Mouse (Mus musculus): ENCODE data around the gene Rffl.

DNA sequence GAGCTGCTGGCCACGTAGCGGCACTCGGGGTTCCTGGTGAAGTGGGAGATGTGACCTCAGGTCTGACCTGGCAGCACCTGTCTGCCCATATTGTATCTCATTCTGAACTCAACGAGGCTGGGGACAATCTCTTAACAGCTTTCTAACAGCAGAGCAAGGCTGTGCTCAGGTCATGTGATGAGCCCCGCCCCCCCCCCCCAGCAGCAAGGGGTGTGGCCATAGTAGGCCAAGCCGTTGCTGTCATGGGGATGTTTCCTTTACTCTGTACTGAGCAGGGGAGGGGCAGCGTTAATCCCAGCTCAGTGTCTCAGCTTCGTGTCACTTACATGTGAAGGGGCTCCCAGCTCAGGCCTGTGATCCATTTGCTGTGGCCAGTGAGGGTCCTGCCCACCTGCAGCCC lies 33.9 kb upstream of the Rffl start:
- TF ChIP-seq CTCF (conservative IDR thresholded peaks at IDR 0.05; ENCODE audit: insufficient read depth, insufficient read length, low read depth, low read length) (no peak), POLR2A (IDR thresholded peaks at IDR 0.05; ENCODE audit: low read depth, low read length) (no peak)

All from kidney, adult 2 months (tissue).